Mouse (Mus musculus) heart, embryonic 13.5 days (tissue): Measurements from ENCODE around the gene Evx2. TPM values are rescaled to one million over a fixed set of nuclear protein-coding genes. Genes with fewer than 3 reads are reported as not detected.
A peak's percentile ranks its signal among the peaks of the same experiment; 100 is the strongest.

Source experiments
- ATAC-seq: fragments of 200-750 bp; cut with Nextera tagmentation; 2 replicates; pipeline ENCODE4 v1.8.0; 2017; ENCODE audit warnings: moderate TSS enrichment; ENCODE audit not compliant: insufficient number of reproducible peaks, low FRiP score, low TSS enrichment; ENCODE audit errors: extremely low read depth
- H3K27ac ChIP-seq: fragments of 300-500 bp; sonication (generic); replicated peaks from 2 replicates; pipeline ENCODE4 v1.5.1; 2015; ENCODE audit warnings: moderate library complexity, mild to moderate bottlenecking, inconsistent platforms
- H3K27me3 ChIP-seq: fragments of 300-500 bp; sonication (generic); replicated peaks from 2 replicates; pipeline ENCODE4 v1.6.1; 2015; ENCODE audit warnings: mild to moderate bottlenecking, inconsistent platforms
- H3K36me3 ChIP-seq: fragments of 300-500 bp; sonication (generic); 2 replicates; pipeline ENCODE4 v1.6.1; 2015; ENCODE audit warnings: mild to moderate bottlenecking, inconsistent platforms
- H3K4me1 ChIP-seq: fragments of 300-500 bp; sonication (generic); 2 replicates; pipeline ENCODE4 v1.6.1; 2015; ENCODE audit warnings: inconsistent platforms
- H3K4me2 ChIP-seq: fragments of 300-500 bp; sonication (generic); 2 replicates; pipeline ENCODE4 v1.6.1; 2015; ENCODE audit warnings: inconsistent platforms, mild to moderate bottlenecking, moderate library complexity
- H3K4me3 ChIP-seq: fragments of 300-500 bp; sonication (generic); 2 replicates; pipeline ENCODE4 v1.5.1; 2015; ENCODE audit warnings: moderate library complexity, mild to moderate bottlenecking, inconsistent platforms
- H3K9ac ChIP-seq: fragments of 300-500 bp; sonication (generic); 2 replicates; pipeline ENCODE4 v1.6.1; 2015; ENCODE audit warnings: inconsistent platforms, mild to moderate bottlenecking, moderate library complexity
- H3K9me3 ChIP-seq: fragments of 300-500 bp; sonication (generic); 2 replicates; pipeline ENCODE4 v1.6.1; 2016; ENCODE audit warnings: inconsistent platforms
- WGBS: fragments of 180-500 bp; shearing (Covaris S2); methylation state at CpG from one replicate; pipeline ENCODE4 v1.1.7; 2015; ENCODE audit warnings: mixed read lengths; 5-methylcytosine and 5-hydroxymethylcytosine counted together
- polyA plus RNA-seq: library from polyadenylated mRNA; unstranded; fragments of >200 nt; fragmentation: Nextera tagmentation; extraction: Ambion mirVana; gene quantifications from 2 replicates; pipeline ENCODE4 v1.2.1, GENCODE M21; 2015

The Evx2 gene
- polyA plus RNA-seq, 1 experiment from 2014 or later = not detected

DNA sequence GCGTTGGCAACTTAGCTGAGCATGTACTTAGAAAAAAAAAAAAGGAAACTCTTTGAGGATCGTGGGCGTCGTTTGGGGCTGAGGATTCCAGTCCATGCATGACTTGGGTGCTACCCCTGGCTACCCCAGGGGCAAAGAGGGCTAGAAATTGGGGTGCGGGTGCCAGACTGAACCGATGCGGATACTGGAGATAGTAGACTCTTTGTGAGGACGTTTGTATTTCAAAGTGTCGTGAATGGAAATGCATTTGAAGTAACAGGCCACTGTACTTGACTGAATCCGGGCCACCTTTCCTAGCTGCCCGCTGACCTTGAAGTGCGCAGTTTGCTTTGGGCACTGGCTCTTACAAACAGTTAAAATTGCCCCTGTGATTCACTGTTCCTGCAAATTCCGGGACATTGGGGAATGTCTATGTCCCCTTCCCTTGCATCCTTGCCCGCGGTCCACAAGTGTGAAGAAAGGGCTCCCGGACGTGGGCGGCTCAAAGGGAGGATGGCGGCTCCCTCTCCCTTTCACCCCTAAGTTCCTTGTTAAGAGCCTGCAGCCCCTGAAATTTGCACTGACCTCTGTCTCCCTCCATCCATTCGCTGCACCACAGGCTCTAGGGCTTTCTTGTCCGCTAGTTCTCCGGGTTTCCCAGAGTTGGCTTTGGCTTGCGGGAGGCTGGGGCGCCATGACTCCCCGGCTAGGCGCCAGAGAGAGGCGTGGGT lies 27.8 kb upstream of the Evx2 start:
- ATAC-seq = no peak
- peaks cover 96% of the 10 kb centered on the region for H3K27me3 ChIP-seq
- peaks cover 13% of the 10 kb centered on the region for H3K4me1 ChIP-seq
- no peak overlapping the region for H3K4me2 ChIP-seq
- H3K4me3 ChIP-seq = no peak overlapping the region
- no peak overlapping the region for H3K27ac ChIP-seq
- H3K9ac ChIP-seq = no peak overlapping the region
- no peaks in the 10 kb centered on the region for H3K9me3 ChIP-seq
- 2% methylated on average over 27 of the region's 27 CpGs for WGBS
- no peaks in the 10 kb centered on the region for H3K36me3 ChIP-seq

DNA sequence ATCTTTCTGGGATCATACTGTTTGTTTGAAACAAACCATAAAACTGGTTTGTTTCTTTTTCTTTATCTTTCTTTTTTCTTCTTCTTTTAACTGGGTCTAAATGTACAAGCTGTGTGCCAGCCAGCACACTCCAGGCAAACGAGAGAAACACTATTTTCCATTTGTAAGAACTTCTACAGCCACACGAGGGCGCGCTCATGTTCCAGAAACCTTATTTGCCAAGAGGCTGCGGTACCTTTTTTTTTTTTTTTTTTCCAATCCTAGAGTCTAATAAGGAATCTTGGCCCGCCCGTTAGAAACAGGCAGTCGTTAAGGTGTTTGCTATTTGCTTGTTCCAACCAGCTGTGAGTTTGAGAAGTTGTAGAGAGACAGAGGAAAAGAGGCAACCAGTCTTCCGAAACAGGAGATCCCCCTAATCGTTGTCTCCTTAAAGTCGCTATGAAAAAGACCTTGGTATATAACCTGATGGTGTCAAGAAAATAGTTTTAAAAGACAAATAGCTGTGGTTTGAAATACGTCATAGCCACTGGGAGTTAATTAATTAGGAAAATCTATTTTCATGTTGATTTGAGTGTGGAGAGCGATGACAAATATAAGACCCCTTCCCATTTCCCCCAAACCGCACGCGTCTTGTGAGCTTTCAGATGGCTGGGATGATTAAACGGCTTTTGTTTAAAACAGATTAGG lies 27.1 kb upstream of the Evx2 start:
- Histone ChIP-seq H3K36me3 (no peaks in the 10 kb centered on the region), H3K4me2 (no peak overlapping the region), H3K27ac (no peak overlapping the region), H3K4me3 (no peak overlapping the region), H3K4me1 (peaks cover 16% of the 10 kb centered on the region), H3K9ac (no peak overlapping the region), H3K9me3 (no peaks in the 10 kb centered on the region), H3K27me3 (peaks cover 96% of the 10 kb centered on the region)
- ATAC-seq = no peak
- 6% methylated on average over 17 of the region's 17 CpGs for WGBS

DNA sequence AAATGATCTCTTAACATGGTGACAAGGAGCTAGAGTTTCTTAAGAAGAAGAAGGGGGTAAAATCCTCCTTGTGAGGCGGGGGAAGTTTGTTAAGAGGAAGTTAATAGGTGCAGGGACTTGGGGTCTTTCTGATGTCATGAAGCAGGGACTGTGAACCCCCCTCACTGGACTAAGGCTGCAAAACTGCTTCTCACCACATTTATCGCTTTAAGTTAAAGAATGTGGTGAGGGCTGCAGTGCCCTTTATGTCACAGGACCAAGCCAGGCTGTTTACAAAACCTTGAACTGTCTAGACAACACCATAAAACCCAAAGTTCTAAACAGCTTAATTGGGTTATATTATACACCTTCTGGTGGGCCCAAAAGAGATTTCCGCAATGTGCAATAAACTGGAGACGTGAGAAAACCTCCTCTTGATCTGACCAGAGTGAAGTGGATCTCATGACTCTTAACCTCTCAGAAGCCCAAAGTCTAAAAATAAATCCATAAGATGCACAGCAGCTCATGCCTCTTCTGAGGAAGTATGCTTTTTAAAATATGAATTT lies 25.8 kb upstream of the Evx2 start:
- Histone ChIP-seq H3K36me3 (no peaks in the 10 kb centered on the region), H3K9me3 (no peaks in the 10 kb centered on the region), H3K4me2 (no peak overlapping the region), H3K27me3 (peaks cover 99% of the 10 kb centered on the region), H3K4me1 (peaks cover 14% of the 10 kb centered on the region), H3K4me3 (no peak overlapping the region), H3K27ac (no peak overlapping the region), H3K9ac (no peak overlapping the region)
- no peak for ATAC-seq
- 11% methylated on average over 4 of the region's 4 CpGs for WGBS

DNA sequence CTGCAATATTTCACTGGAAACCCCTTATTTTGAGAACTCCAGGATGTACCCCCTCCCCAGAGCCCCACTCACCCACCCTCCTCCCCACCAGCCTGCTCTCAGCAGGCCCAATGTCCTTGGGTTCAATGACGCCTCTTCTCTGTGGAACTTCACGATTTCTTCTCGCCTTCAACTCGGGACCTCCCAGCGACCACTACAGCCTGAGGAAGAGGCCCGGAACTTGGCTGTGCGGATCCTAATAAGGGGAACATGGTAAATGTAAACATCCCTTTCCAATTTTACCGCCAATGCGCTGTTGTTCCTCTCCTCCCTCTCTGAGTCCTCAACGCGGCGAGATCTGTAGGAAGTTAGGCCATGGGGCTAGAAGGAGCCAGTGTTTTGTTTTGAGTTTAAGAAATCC lies 24.7 kb upstream of the Evx2 start:
- no peak overlapping the region for H3K27ac ChIP-seq
- H3K4me2 ChIP-seq = no peak overlapping the region
- no peak overlapping the region for H3K4me3 ChIP-seq
- H3K9me3 ChIP-seq = no peaks in the 10 kb centered on the region
- H3K36me3 ChIP-seq = no peaks in the 10 kb centered on the region
- no peak for ATAC-seq
- under 1% methylated on average over 12 of the region's 12 CpGs for WGBS
- H3K9ac ChIP-seq = no peak overlapping the region
- H3K27me3 ChIP-seq = peaks cover 99% of the 10 kb centered on the region
- H3K4me1 ChIP-seq = peaks cover 22% of the 10 kb centered on the region

DNA sequence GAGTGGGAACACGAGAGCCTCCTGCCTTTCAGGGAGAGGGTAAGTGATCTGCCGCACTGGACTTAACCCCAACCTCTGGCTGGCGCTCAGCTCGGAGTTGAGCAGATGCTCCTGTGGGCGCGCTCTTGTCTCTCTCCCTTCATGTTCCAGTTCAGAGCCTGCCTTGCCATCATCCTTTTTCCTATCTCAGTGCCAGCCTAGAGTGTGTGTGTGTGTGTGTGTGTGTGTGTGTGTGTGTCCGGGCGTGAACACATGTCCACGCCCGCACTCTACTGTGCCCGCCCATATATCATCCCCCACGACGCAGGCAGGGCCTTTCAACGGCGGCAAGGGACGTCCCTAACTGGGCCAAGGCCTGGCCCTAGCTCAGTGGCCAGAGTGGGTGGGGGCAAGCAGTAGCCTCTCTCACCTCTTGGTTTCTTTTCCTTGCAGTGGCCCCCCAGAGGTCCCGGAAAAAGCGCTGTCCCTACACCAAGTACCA lies 24.2 kb upstream of the Evx2 start:
- H3K9ac ChIP-seq = no peak overlapping the region
- peaks cover 99% of the 10 kb centered on the region for H3K27me3 ChIP-seq
- no peak overlapping the region for H3K4me2 ChIP-seq
- H3K36me3 ChIP-seq = no peaks in the 10 kb centered on the region
- peaks cover 22% of the 10 kb centered on the region for H3K4me1 ChIP-seq
- no peaks in the 10 kb centered on the region for H3K9me3 ChIP-seq
- no peak overlapping the region for H3K27ac ChIP-seq
- WGBS = under 1% methylated on average over 18 of the region's 18 CpGs
- ATAC-seq = no peak
- no peak overlapping the region for H3K4me3 ChIP-seq

DNA sequence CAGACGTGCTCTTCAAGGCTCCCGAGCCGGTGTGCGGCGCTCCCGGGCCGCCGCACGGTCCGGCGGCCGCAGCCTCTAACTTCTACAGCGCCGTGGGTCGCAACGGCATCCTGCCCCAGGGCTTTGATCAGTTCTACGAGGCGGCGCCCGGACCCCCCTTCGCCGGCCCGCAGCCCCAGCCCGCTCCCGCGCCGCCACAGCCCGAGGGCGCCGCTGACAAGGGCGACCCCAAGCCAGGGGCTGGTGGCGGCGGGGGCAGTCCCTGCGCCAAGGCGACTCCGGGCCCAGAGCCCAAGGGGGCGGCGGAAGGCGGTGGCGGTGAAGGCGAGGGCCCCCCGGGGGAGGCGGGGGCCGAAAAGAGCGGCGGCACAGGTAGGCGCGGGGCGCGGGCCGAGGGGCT lies 23.4 kb upstream of the Evx2 start:
- Histone ChIP-seq H3K4me3 (peak overlapping the region; percentile 36), H3K27me3 (peaks cover 99% of the 10 kb centered on the region), H3K36me3 (no peaks in the 10 kb centered on the region), H3K27ac (no peak overlapping the region), H3K9me3 (no peaks in the 10 kb centered on the region), H3K9ac (no peak overlapping the region), H3K4me2 (peak overlapping the region; percentile 45), H3K4me1 (peaks cover 22% of the 10 kb centered on the region)
- 2% methylated on average over 42 of the region's 51 CpGs for WGBS
- ATAC-seq = no peak

DNA sequence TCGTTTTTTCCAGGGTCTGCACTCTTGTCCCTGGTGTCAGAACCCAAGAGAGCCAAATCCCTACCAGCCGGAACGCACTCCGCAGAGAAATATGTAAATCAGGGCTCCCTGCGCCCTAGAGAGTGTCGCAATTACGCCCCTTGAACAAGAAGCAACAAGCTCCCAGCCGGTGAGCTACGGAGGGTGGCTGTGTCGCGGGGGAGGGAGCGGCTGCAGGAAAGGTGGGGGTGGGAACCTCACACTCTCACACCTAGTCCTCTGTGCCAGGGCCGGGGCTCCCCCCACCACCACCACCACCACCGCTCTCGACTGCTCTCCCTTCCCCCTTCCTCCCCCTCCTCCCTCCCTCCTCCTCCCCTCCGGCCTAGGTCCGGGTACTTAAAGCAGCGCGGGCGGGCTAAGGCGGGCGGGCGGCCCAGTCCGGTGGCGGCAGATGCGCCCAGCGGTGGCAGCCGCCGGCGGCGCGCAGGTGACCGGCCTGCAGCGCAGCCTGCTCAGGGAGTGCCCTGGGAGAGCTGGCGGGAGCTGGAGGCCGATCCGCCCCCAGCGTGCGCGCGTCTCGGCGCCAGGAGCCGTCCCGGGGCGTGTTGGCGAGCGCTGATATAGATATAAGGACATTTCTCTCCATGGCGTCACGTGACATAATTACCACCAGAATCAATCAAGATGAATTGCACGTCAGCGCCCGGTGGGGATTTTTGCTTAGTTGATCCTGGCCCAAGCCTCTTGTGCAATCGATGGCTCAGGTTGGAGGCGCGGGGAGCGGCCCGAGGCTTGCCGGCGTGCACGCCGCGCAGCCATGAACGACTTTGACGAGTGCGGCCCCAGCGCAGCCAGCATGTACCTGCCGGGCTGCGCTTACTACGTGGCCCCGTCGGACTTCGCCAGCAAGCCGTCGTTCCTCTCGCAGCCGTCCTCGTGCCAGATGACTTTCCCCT lies 22.5 kb upstream of the Evx2 start:
- H3K4me1 ChIP-seq = peaks cover 22% of the 10 kb centered on the region
- H3K36me3 ChIP-seq = no peaks in the 10 kb centered on the region
- H3K4me3 ChIP-seq = peak overlapping the region; percentile 36
- no peak overlapping the region for H3K9ac ChIP-seq
- no peak for ATAC-seq
- WGBS = under 1% methylated on average over 67 of the region's 78 CpGs
- H3K9me3 ChIP-seq = no peaks in the 10 kb centered on the region
- peaks cover 99% of the 10 kb centered on the region for H3K27me3 ChIP-seq
- H3K27ac ChIP-seq = no peak overlapping the region
- peak overlapping the region; percentile 45 for H3K4me2 ChIP-seq

DNA sequence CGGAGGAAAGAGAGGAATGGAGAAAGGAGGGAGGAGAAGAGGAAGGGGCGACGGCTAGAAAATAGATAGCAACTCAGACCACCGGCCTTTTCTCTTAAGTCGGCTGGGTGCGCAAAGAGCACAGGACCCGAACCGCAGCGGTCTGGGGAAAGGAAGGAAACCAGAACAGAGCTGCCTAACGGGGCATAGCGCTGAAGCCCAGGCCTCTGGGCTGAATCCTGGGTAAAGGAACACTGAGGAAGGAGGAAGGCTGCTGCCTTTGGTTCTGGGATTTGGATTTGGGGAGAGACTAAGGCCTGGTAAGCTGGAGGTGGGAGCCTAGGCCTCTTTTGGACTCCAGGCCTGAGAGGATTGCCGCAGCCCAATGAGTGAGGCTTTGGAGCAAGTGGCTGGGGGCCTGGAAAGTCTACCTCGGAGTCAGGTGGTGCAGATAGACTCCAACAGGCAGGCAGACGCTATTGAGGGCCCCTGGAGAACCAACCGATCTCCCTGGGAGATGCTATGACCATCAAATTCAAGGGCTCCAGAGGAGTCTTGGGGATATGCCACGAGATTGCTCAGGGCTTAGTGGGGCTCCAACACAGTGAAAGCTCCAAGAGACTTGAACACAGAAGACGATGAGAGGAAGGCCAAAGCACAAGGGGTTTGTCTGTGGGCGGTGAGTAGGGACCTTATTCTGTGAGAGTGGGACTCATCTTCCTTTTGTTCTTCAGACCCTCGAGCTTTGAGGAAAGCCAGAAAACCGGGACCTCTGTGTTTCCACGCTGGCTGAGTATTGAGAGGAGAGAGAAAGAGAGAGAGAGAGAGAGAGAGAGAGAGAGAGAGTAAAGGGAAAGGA lies 21.4 kb upstream of the Evx2 start:
- Histone ChIP-seq H3K4me1 (peaks cover 22% of the 10 kb centered on the region), H3K27ac (no peak overlapping the region), H3K4me2 (no peak overlapping the region), H3K27me3 (peaks cover 100% of the 10 kb centered on the region), H3K9me3 (no peaks in the 10 kb centered on the region), H3K9ac (no peak overlapping the region), H3K4me3 (no peak overlapping the region), H3K36me3 (no peaks in the 10 kb centered on the region)
- WGBS = 2% methylated on average over 21 of the region's 21 CpGs
- ATAC-seq = no peak

DNA sequence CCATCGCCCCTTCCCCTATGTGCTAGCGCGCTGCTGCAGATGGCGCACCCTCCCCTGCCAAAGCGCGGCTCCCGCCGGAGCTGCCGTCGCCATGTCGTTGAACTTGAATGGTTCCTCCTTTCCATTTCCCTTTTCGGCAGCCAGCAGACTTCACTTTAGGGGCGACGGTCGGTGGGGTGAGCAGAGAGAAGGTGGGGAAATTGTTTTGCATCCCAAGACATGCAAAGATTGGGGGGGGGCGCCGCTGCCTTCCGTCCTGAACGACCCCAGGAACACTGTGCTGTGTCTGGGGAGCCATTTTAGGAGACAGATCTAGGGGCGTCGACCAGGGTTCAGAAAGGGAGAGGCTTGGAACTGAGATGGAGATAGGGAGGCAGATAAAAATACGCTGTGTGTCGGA lies 20.6 kb upstream of the Evx2 start:
- Histone ChIP-seq H3K4me1 (peaks cover 22% of the 10 kb centered on the region), H3K4me3 (peak overlapping the region; percentile 10; the same call in 1 of the 2 replicates), H3K9me3 (no peaks in the 10 kb centered on the region), H3K27me3 (peaks cover 100% of the 10 kb centered on the region), H3K36me3 (no peaks in the 10 kb centered on the region), H3K27ac (no peak overlapping the region), H3K4me2 (peak overlapping the region; percentile 17; the same call in 1 of the 2 replicates), H3K9ac (no peak overlapping the region)
- no peak for ATAC-seq
- WGBS = 1% methylated on average over 23 of the region's 23 CpGs

DNA sequence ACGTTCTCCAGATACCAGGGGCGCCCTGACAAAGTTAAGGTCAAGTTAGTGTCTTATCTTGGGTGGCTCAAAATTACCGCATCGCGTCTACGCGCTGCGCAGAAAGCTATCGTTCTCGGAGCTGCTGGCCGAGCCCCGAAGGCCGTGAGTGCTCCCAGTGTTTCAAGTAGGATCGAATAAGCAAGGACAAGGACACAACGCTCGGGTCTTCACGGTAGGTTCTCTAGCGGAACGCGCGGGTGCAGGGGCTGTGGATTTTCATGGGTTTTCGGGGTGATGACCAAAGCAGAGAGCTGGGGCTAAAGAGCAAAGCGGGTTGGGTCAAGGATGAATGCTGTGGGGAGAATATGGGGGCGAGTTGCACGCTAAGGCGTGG lies 20.2 kb upstream of the Evx2 start:
- no peak overlapping the region for H3K9ac ChIP-seq
- no peak for ATAC-seq
- WGBS = under 1% methylated on average over 26 of the region's 26 CpGs

More for the DNA sequence above, 20.2 kb upstream of the Evx2 start:
- peak overlapping the region; percentile 17; the same call in 1 of the 2 replicates for H3K4me2 ChIP-seq
- no peaks in the 10 kb centered on the region for H3K36me3 ChIP-seq
- peaks cover 22% of the 10 kb centered on the region for H3K4me1 ChIP-seq
- no peak overlapping the region for H3K27ac ChIP-seq
- peak overlapping the region; percentile 10; the same call in 1 of the 2 replicates for H3K4me3 ChIP-seq
- no peaks in the 10 kb centered on the region for H3K9me3 ChIP-seq
- peaks cover 100% of the 10 kb centered on the region for H3K27me3 ChIP-seq
